Mouse (Mus musculus) layer of hippocampus, adult 8-10 months (tissue): ENCODE data around the gene Unc45b. TPM values are rescaled to one million over a fixed set of nuclear protein-coding genes. Genes with fewer than 3 reads are reported as not detected.

ENCODE experiments used
- DNase-seq, 2 experiments: peaks; one replicate each; pipeline ENCODE4 v3.0.0; 2022; ENCODE audit warnings: low spot score in 2 of 2
- microRNA-seq, 2 experiments: library from miRNA; unstranded; fragments of <30 nt; microRNA quantifications; one replicate each; pipeline ENCODE4 v1.2.0; 2022
- total RNA-seq, 4 experiments: library from RNA; stranded (reverse); gene quantifications; 2 replicates each; pipeline ENCODE4 v1.2.4; 2022

Unc45b gene
- total RNA-seq, 4 experiments from 2014 or later = 1.2 to 2.6 (median 1.6) TPM

DNA sequence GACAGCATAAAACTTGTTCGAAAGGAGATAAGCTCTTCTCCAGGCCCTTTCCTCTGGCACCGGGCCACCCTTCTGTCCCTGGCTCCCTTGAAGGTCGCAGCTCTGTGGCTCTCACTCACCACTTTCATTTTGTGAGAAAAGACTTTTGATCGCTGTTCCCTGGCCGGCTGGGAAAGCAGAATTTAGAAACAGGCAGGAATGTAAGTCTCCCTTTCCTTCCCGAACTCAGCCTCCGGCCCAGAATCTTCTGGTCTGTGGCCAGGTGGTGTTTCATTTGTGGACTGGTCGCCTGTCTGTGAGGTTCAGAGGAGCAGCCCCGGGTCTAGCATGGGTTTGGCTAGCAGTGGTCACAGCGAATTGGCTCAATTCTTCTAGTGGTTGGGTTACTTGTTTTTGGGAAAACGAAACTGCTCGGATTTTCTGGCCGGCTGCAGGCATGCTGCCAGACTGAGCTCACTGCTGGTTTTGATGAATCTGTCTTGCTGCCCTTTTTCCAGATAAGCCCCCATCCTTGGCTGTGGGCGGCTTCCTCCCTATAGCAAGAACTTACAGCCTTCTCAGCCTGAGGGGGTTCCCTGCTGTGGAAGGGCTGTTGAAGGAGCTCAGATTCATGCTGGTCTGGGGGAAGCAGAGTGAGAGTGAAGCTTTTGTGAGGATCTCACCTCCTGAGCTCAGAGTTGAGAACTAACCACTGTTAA lies 81.3 kb downstream of the Unc45b start, which contains the start of gene Slfn9:
TSS of gene Slfn9 (minus strand) at position 362 of the 698 bp plus-strand sequence.
- DNase-seq = peak in 1 of 2 experiments; percentile 9

Small RNAs within 50 kb of the gene (microRNA-seq; reads per million reads assigned to microRNA genes)
- gene Mir7679 = 0 reads per million in 2 experiments

Other genes starting within 250 kb of the Unc45b start
- under 1 TPM; 0.26 to 0.48 (median 0.39) TPM for gene Cct6b, start 146.2 kb upstream of the Unc45b start, total RNA-seq
- 10 to 100 TPM; 11.3 to 15.8 (median 14.8) TPM for gene Zfp830, start 146.2 kb upstream of the Unc45b start, total RNA-seq
- 10 to 100 TPM; 23.9 to 31.5 (median 26.7) TPM for gene Lig3, start 129.4 kb upstream of the Unc45b start, total RNA-seq
- gene Rffl, start 39.3 kb upstream of the Unc45b start, total RNA-seq = 10 to 100 TPM; 12.1 to 16.0 (median 14.8) TPM
- gene Rad51d, start 19.9 kb upstream of the Unc45b start, total RNA-seq = 10 to 100 TPM; 15.1 to 18.6 (median 17.1) TPM
- gene Fndc8, start 18.4 kb upstream of the Unc45b start, total RNA-seq = not detected
- gene Nle1, start 2.1 kb upstream of the Unc45b start, total RNA-seq = 10 to 100 TPM; 39.5 to 51.7 (median 46.7) TPM
- gene Slfn5, start 40.8 kb downstream of the Unc45b start, total RNA-seq = 1 to 10 TPM; 4.1 to 6.8 (median 5.0) TPM
- gene Slfn9, start 81.3 kb downstream of the Unc45b start, total RNA-seq = 1 to 10 TPM in 2 of 4 experiments, under 1 TPM in 2; 0.23 to 1.7 (median 0.92) TPM
- gene Slfn8, start 110.3 kb downstream of the Unc45b start, total RNA-seq = 1 to 10 TPM in 2 of 4 experiments, under 1 TPM in 2; 0.23 to 2.6 (median 1.1) TPM
- 1 to 10 TPM in 2 of 4 experiments, under 1 TPM in 2; 0.43 to 2.9 (median 0.97) TPM for gene Slfn2, start 154.6 kb downstream of the Unc45b start, total RNA-seq
- not detected for gene Slfn1, start 206.3 kb downstream of the Unc45b start, total RNA-seq